Mouse (Mus musculus): ENCODE results near the gene Snrpa1. TPM values are rescaled to one million over a fixed set of nuclear protein-coding genes. Genes with fewer than 3 reads are reported as not detected.

Gene Snrpa1
- polyA plus RNA-seq, 1 experiment from 2014 or later = 122 TPM

GRCm38 (mm10) chr7:66090676-66091190, 31.9 kb downstream of the Snrpa1 start:
- ATAC-seq = no peak
- WGBS = 82% methylated on average over 11 of the region's 11 CpGs
- Histone ChIP-seq H3K9ac (ENCODE audit: low read depth, low read length) (no peak overlapping the region), H3K9me3 (ENCODE audit: control insufficient read depth, low read length) (no peaks in the 10 kb centered on the region), H3K4me1 (ENCODE audit: control insufficient read depth, insufficient read depth, low read depth, low read length) (no peaks in the 10 kb centered on the region), H3K4me2 (ENCODE audit: low read length) (no peak overlapping the region), H3K4me3 (ENCODE audit: low read length) (no peak overlapping the region), H3K27ac (ENCODE audit: low read depth, low read length) (no peak overlapping the region), H3K27me3 (replicated peaks; ENCODE audit: control insufficient read depth, insufficient read depth, low read length) (no peaks in the 10 kb centered on the region), H3K36me3 (ENCODE audit: control insufficient read depth, insufficient read depth, low read length) (peaks cover 39% of the 10 kb centered on the region)

GRCm38 (mm10) chr7:66091553-66091952, 32.8 kb downstream of the Snrpa1 start:
- Histone ChIP-seq H3K4me1 (ENCODE audit: control insufficient read depth, insufficient read depth, low read depth, low read length) (no peaks in the 10 kb centered on the region), H3K27ac (ENCODE audit: low read depth, low read length) (no peak overlapping the region), H3K4me2 (ENCODE audit: low read length) (no peak overlapping the region), H3K4me3 (ENCODE audit: low read length) (no peak overlapping the region), H3K36me3 (ENCODE audit: control insufficient read depth, insufficient read depth, low read length) (peaks cover 36% of the 10 kb centered on the region), H3K27me3 (replicated peaks; ENCODE audit: control insufficient read depth, insufficient read depth, low read length) (no peaks in the 10 kb centered on the region), H3K9me3 (ENCODE audit: control insufficient read depth, low read length) (no peaks in the 10 kb centered on the region), H3K9ac (ENCODE audit: low read depth, low read length) (no peak overlapping the region)
- WGBS = 92% methylated on average over 7 of the region's 7 CpGs
- no peak for ATAC-seq

GRCm38 (mm10) chr7:66092656-66093055, 33.9 kb downstream of the Snrpa1 start:
- no peaks in the 10 kb centered on the region for H3K27me3 ChIP-seq (replicated peaks; ENCODE audit: control insufficient read depth, insufficient read depth, low read length)
- H3K9me3 ChIP-seq (ENCODE audit: control insufficient read depth, low read length) = no peaks in the 10 kb centered on the region
- no peaks in the 10 kb centered on the region for H3K4me1 ChIP-seq (ENCODE audit: control insufficient read depth, insufficient read depth, low read depth, low read length)
- no peak overlapping the region for H3K4me3 ChIP-seq (ENCODE audit: low read length)
- H3K36me3 ChIP-seq (ENCODE audit: control insufficient read depth, insufficient read depth, low read length) = peaks cover 27% of the 10 kb centered on the region
- ATAC-seq = no peak
- WGBS = 79% methylated on average over 8 of the region's 8 CpGs
- no peak overlapping the region for H3K27ac ChIP-seq (ENCODE audit: low read depth, low read length)
- no peak overlapping the region for H3K4me2 ChIP-seq (ENCODE audit: low read length)
- no peak overlapping the region for H3K9ac ChIP-seq (ENCODE audit: low read depth, low read length)

- H3K4me1 ChIP-seq (ENCODE audit: control insufficient read depth, insufficient read depth, low read depth, low read length) = no peaks in the 10 kb centered on the region
- no peaks in the 10 kb centered on the region for H3K27me3 ChIP-seq (replicated peaks; ENCODE audit: control insufficient read depth, insufficient read depth, low read length)
- H3K9me3 ChIP-seq (ENCODE audit: control insufficient read depth, low read length) = no peaks in the 10 kb centered on the region
- H3K27ac ChIP-seq (ENCODE audit: low read depth, low read length) = no peak overlapping the region
- 75% methylated on average over 5 of the region's 5 CpGs for WGBS
- no peak overlapping the region for H3K9ac ChIP-seq (ENCODE audit: low read depth, low read length)
- ATAC-seq = no peak
- no peak overlapping the region for H3K4me2 ChIP-seq (ENCODE audit: low read length)
- no peak overlapping the region for H3K4me3 ChIP-seq (ENCODE audit: low read length)
- H3K36me3 ChIP-seq (ENCODE audit: control insufficient read depth, insufficient read depth, low read length) = peaks cover 13% of the 10 kb centered on the region
Observed at GRCm38 (mm10) chr7:66094141-66094540, 35.3 kb downstream of the Snrpa1 start.

GRCm38 (mm10) chr7:66098803-66099202, 40.0 kb downstream of the Snrpa1 start:
- Histone ChIP-seq H3K9me3 (ENCODE audit: control insufficient read depth, low read length) (no peaks in the 10 kb centered on the region), H3K9ac (ENCODE audit: low read depth, low read length) (no peak overlapping the region), H3K4me2 (ENCODE audit: low read length) (no peak overlapping the region), H3K27me3 (replicated peaks; ENCODE audit: control insufficient read depth, insufficient read depth, low read length) (no peaks in the 10 kb centered on the region), H3K36me3 (ENCODE audit: control insufficient read depth, insufficient read depth, low read length) (no peaks in the 10 kb centered on the region), H3K27ac (ENCODE audit: low read depth, low read length) (no peak overlapping the region), H3K4me1 (ENCODE audit: control insufficient read depth, insufficient read depth, low read depth, low read length) (no peaks in the 10 kb centered on the region), H3K4me3 (ENCODE audit: low read length) (no peak overlapping the region)
- WGBS = 82% methylated on average over 7 of the region's 7 CpGs
- ATAC-seq = no peak

GRCm38 (mm10) chr7:66101866-66102265, 43.1 kb downstream of the Snrpa1 start:
- H3K4me3 ChIP-seq (ENCODE audit: low read length) = no peak overlapping the region
- H3K36me3 ChIP-seq (ENCODE audit: control insufficient read depth, insufficient read depth, low read length) = no peaks in the 10 kb centered on the region
- no peaks in the 10 kb centered on the region for H3K4me1 ChIP-seq (ENCODE audit: control insufficient read depth, insufficient read depth, low read depth, low read length)
- peak overlapping the region; percentile 39; the same call in 1 of the 2 replicates for H3K9ac ChIP-seq (ENCODE audit: low read depth, low read length)
- H3K27me3 ChIP-seq (replicated peaks; ENCODE audit: control insufficient read depth, insufficient read depth, low read length) = no peaks in the 10 kb centered on the region
- H3K4me2 ChIP-seq (ENCODE audit: low read length) = no peak overlapping the region
- no peak overlapping the region for H3K27ac ChIP-seq (ENCODE audit: low read depth, low read length)
- 8% methylated on average over 4 of the region's 4 CpGs for WGBS
- no peak for ATAC-seq
- no peaks in the 10 kb centered on the region for H3K9me3 ChIP-seq (ENCODE audit: control insufficient read depth, low read length)

GRCm38 (mm10) chr7:66104531-66104930, 45.7 kb downstream of the Snrpa1 start:
- no peaks in the 10 kb centered on the region for H3K9me3 ChIP-seq (ENCODE audit: control insufficient read depth, low read length)
- no peak overlapping the region for H3K4me2 ChIP-seq (ENCODE audit: low read length)
- H3K4me3 ChIP-seq (ENCODE audit: low read length) = no peak overlapping the region
- H3K9ac ChIP-seq (ENCODE audit: low read depth, low read length) = no peak overlapping the region
- H3K4me1 ChIP-seq (ENCODE audit: control insufficient read depth, insufficient read depth, low read depth, low read length) = no peaks in the 10 kb centered on the region
- H3K36me3 ChIP-seq (ENCODE audit: control insufficient read depth, insufficient read depth, low read length) = no peaks in the 10 kb centered on the region
- no peak for ATAC-seq
- 0 out of 2 replicates have a peak, but pooled peaks cover 2% of the 10 kb centered on the region for H3K27me3 ChIP-seq (replicated peaks; ENCODE audit: control insufficient read depth, insufficient read depth, low read length)
- H3K27ac ChIP-seq (ENCODE audit: low read depth, low read length) = no peak overlapping the region
- 93% methylated on average over 5 of the region's 5 CpGs for WGBS

- 0 out of 2 replicates have a peak, but pooled peaks cover 2% of the 10 kb centered on the region for H3K27me3 ChIP-seq (replicated peaks; ENCODE audit: control insufficient read depth, insufficient read depth, low read length)
- H3K9ac ChIP-seq (ENCODE audit: low read depth, low read length) = no peak overlapping the region
- no peak for ATAC-seq
- H3K4me1 ChIP-seq (ENCODE audit: control insufficient read depth, insufficient read depth, low read depth, low read length) = peaks cover 2% of the 10 kb centered on the region
- no peak overlapping the region for H3K4me2 ChIP-seq (ENCODE audit: low read length)
- H3K4me3 ChIP-seq (ENCODE audit: low read length) = no peak overlapping the region
- 57% methylated on average over 4 of the region's 4 CpGs for WGBS
- no peaks in the 10 kb centered on the region for H3K36me3 ChIP-seq (ENCODE audit: control insufficient read depth, insufficient read depth, low read length)
- no peak overlapping the region for H3K27ac ChIP-seq (ENCODE audit: low read depth, low read length)
- H3K9me3 ChIP-seq (ENCODE audit: control insufficient read depth, low read length) = no peaks in the 10 kb centered on the region
Observed at GRCm38 (mm10) chr7:66105771-66106170, 47.0 kb downstream of the Snrpa1 start.

- Histone ChIP-seq H3K4me3 (ENCODE audit: low read length) (no peak overlapping the region), H3K36me3 (ENCODE audit: control insufficient read depth, insufficient read depth, low read length) (no peaks in the 10 kb centered on the region), H3K27ac (ENCODE audit: low read depth, low read length) (no peak overlapping the region), H3K9ac (ENCODE audit: low read depth, low read length) (no peak overlapping the region), H3K27me3 (replicated peaks; ENCODE audit: control insufficient read depth, insufficient read depth, low read length) (0 out of 2 replicates have a peak, but pooled peaks cover 2% of the 10 kb centered on the region), H3K9me3 (ENCODE audit: control insufficient read depth, low read length) (no peaks in the 10 kb centered on the region), H3K4me1 (ENCODE audit: control insufficient read depth, insufficient read depth, low read depth, low read length) (peaks cover 9% of the 10 kb centered on the region), H3K4me2 (ENCODE audit: low read length) (no peak overlapping the region)
- no peak for ATAC-seq
- WGBS = 73% methylated on average over 7 of the region's 7 CpGs
Observed at GRCm38 (mm10) chr7:66106581-66107056, 47.8 kb downstream of the Snrpa1 start.

Measured in hindbrain, embryonic 16.5 days (tissue).